Mouse (Mus musculus) midbrain, embryonic 14.5 days (tissue): Measurements from ENCODE around the gene Bbs9. TPM values are rescaled to one million over a fixed set of nuclear protein-coding genes. Genes with fewer than 3 reads are reported as not detected.

Source experiments
- ATAC-seq: fragments of 200-750 bp; cut with Nextera tagmentation; 2 replicates; pipeline ENCODE4 v1.8.0; 2017; ENCODE audit warnings: moderate number of reproducible peaks, moderate library complexity; ENCODE audit not compliant: low FRiP score, low TSS enrichment
- DNase-seq: peaks from one replicate; pipeline ENCODE4 v3.0.0-alpha.2; 2015
- H3K27ac ChIP-seq: fragments of 300-500 bp; sonication (generic); replicated peaks from 2 replicates; pipeline ENCODE4 v1.5.1; 2014; ENCODE audit warnings: mild to moderate bottlenecking, low read depth, low read length, moderate library complexity
- H3K27me3 ChIP-seq: fragments of 300-500 bp; sonication (generic); 2 replicates; pipeline ENCODE4 v1.6.1; 2014; ENCODE audit warnings: low read length, control low read depth, mixed read lengths; ENCODE audit not compliant: control insufficient read depth, insufficient read depth
- H3K36me3 ChIP-seq: fragments of 300-500 bp; sonication (generic); 2 replicates; pipeline ENCODE4 v1.6.1; 2014; ENCODE audit warnings: low read length, control low read depth; ENCODE audit not compliant: control insufficient read depth, insufficient read depth
- H3K4me1 ChIP-seq: fragments of 300-500 bp; sonication (generic); 2 replicates; pipeline ENCODE4 v1.6.1; 2014; ENCODE audit warnings: mild to moderate bottlenecking, antibody characterized with exemption, low read length, control low read depth; ENCODE audit not compliant: control insufficient read depth, insufficient read depth
- H3K4me2 ChIP-seq: fragments of 300-500 bp; sonication (generic); 2 replicates; pipeline ENCODE4 v1.6.1; 2014; ENCODE audit warnings: mild to moderate bottlenecking, low read length, moderate library complexity
- H3K4me3 ChIP-seq: fragments of 300-500 bp; sonication (generic); replicated peaks from 2 replicates; pipeline ENCODE4 v1.5.1; 2014; ENCODE audit warnings: low read depth, low read length
- H3K9ac ChIP-seq: fragments of 300-500 bp; sonication (generic); replicated peaks from 2 replicates; pipeline ENCODE4 v1.6.1; 2014; ENCODE audit warnings: mild to moderate bottlenecking, low read length, moderate library complexity
- H3K9me3 ChIP-seq: fragments of 300-500 bp; sonication (generic); 2 replicates; pipeline ENCODE4 v1.6.1; 2016; ENCODE audit warnings: low read length, control low read depth, mixed read lengths; ENCODE audit not compliant: control insufficient read depth
- WGBS: fragments of 180-500 bp; shearing (Covaris S2); extraction: QIAGEN DNeasy Blood & Tissue Kit; methylation state at CpG from one replicate; pipeline ENCODE4 v1.1.7; 2014; 5-methylcytosine and 5-hydroxymethylcytosine counted together
- polyA plus RNA-seq: library from polyadenylated mRNA; unstranded; fragments of >200 nt; fragmentation: Nextera tagmentation; extraction: Ambion mirVana; gene quantifications from 2 replicates; pipeline ENCODE4 v1.2.1, GENCODE M21; 2014

The Bbs9 gene
- polyA plus RNA-seq, 1 experiment from 2014 or later: 24.2 TPM

- no peaks in the 10 kb centered on the region for H3K27me3 ChIP-seq
- H3K9me3 ChIP-seq: no peaks in the 10 kb centered on the region
- WGBS: 91% methylated on average over 3 of the region's 3 CpGs
- ATAC-seq (no peak), DNase-seq (no peak)
- H3K36me3 ChIP-seq: no peaks in the 10 kb centered on the region
- no peaks in the 10 kb centered on the region for H3K4me1 ChIP-seq
- H3K4me3 ChIP-seq: no peak overlapping the region
- H3K4me2 ChIP-seq: no peak overlapping the region
- no peak overlapping the region for H3K27ac ChIP-seq
- no peak overlapping the region for H3K9ac ChIP-seq
These were observed 170.9 kb downstream of the Bbs9 start for GRCm38 (mm10) chr9:22646461-22646860.

GRCm38 (mm10) chr9:22648163-22648562 lies 172.6 kb downstream of the Bbs9 start:
- DNase-seq: no peak
- no peaks in the 10 kb centered on the region for H3K4me1 ChIP-seq

GRCm38 (mm10) chr9:22649606-22650005 lies 174.1 kb downstream of the Bbs9 start:
- no peak overlapping the region for H3K9ac ChIP-seq
- no peak for DNase-seq

More at GRCm38 (mm10) chr9:22648163-22648562, 172.6 kb downstream of the Bbs9 start:
- Histone ChIP-seq H3K27me3 (no peaks in the 10 kb centered on the region), H3K36me3 (no peaks in the 10 kb centered on the region), H3K4me2 (no peak overlapping the region), H3K9ac (no peak overlapping the region), H3K9me3 (no peaks in the 10 kb centered on the region), H3K4me3 (no peak overlapping the region), H3K27ac (no peak overlapping the region)
- ATAC-seq: no peak
- 99% methylated on average over 3 of the region's 3 CpGs for WGBS

GRCm38 (mm10) chr9:22650781-22651180 lies 175.3 kb downstream of the Bbs9 start:
- DNase-seq: no peak
- WGBS: 90% methylated on average over 1 of the region's 1 CpGs

More at GRCm38 (mm10) chr9:22649606-22650005, 174.1 kb downstream of the Bbs9 start:
- Histone ChIP-seq H3K4me2 (no peak overlapping the region), H3K27me3 (no peaks in the 10 kb centered on the region), H3K27ac (no peak overlapping the region), H3K4me1 (no peaks in the 10 kb centered on the region), H3K36me3 (no peaks in the 10 kb centered on the region), H3K9me3 (no peaks in the 10 kb centered on the region), H3K4me3 (no peak overlapping the region)
- ATAC-seq: no peak
- 92% methylated on average over 10 of the region's 10 CpGs for WGBS

GRCm38 (mm10) chr9:22651619-22652018 lies 176.1 kb downstream of the Bbs9 start:
- no peak overlapping the region for H3K4me3 ChIP-seq
- H3K36me3 ChIP-seq: no peaks in the 10 kb centered on the region
- no peaks in the 10 kb centered on the region for H3K4me1 ChIP-seq
- H3K9me3 ChIP-seq: no peaks in the 10 kb centered on the region
- no peak overlapping the region for H3K4me2 ChIP-seq
- DNase-seq (no peak), ATAC-seq (no peak)
- WGBS: 98% methylated on average over 3 of the region's 3 CpGs
- no peak overlapping the region for H3K27ac ChIP-seq
- no peak overlapping the region for H3K9ac ChIP-seq
- H3K27me3 ChIP-seq: no peaks in the 10 kb centered on the region

More at GRCm38 (mm10) chr9:22650781-22651180, 175.3 kb downstream of the Bbs9 start:
- no peak overlapping the region for H3K9ac ChIP-seq
- ATAC-seq: no peak
- H3K36me3 ChIP-seq: no peaks in the 10 kb centered on the region
- no peaks in the 10 kb centered on the region for H3K27me3 ChIP-seq
- no peaks in the 10 kb centered on the region for H3K4me1 ChIP-seq
- no peaks in the 10 kb centered on the region for H3K9me3 ChIP-seq
- no peak overlapping the region for H3K4me2 ChIP-seq
- no peak overlapping the region for H3K27ac ChIP-seq
- no peak overlapping the region for H3K4me3 ChIP-seq

GRCm38 (mm10) chr9:22654726-22655393 lies 179.3 kb downstream of the Bbs9 start:
- no peaks in the 10 kb centered on the region for H3K9me3 ChIP-seq
- no peaks in the 10 kb centered on the region for H3K36me3 ChIP-seq
- H3K4me2 ChIP-seq: no peak overlapping the region
- ATAC-seq (no peak), DNase-seq (no peak)
- WGBS: 80% methylated on average over 11 of the region's 11 CpGs
- no peaks in the 10 kb centered on the region for H3K27me3 ChIP-seq
- H3K9ac ChIP-seq: no peak overlapping the region
- H3K4me3 ChIP-seq: no peak overlapping the region
- no peak overlapping the region for H3K27ac ChIP-seq
- H3K4me1 ChIP-seq: no peaks in the 10 kb centered on the region

GRCm38 (mm10) chr9:22657216-22657615 lies 181.7 kb downstream of the Bbs9 start:
- ATAC-seq: no peak
- DNase-seq: no peak
- Histone ChIP-seq H3K9ac (no peak overlapping the region), H3K4me3 (no peak overlapping the region), H3K9me3 (no peaks in the 10 kb centered on the region), H3K36me3 (no peaks in the 10 kb centered on the region), H3K27ac (no peak overlapping the region), H3K27me3 (no peaks in the 10 kb centered on the region), H3K4me1 (no peaks in the 10 kb centered on the region), H3K4me2 (no peak overlapping the region)
- WGBS: 94% methylated on average over 5 of the region's 5 CpGs

- H3K9me3 ChIP-seq: no peaks in the 10 kb centered on the region
- no peaks in the 10 kb centered on the region for H3K27me3 ChIP-seq
- H3K9ac ChIP-seq: no peak overlapping the region
- 95% methylated on average over 8 of the region's 8 CpGs for WGBS
- DNase-seq: no peak
- no peaks in the 10 kb centered on the region for H3K36me3 ChIP-seq
- H3K27ac ChIP-seq: no peak overlapping the region
- H3K4me2 ChIP-seq: no peak overlapping the region
- H3K4me1 ChIP-seq: no peaks in the 10 kb centered on the region
- no peak for ATAC-seq
- H3K4me3 ChIP-seq: no peak overlapping the region
These were observed 189.6 kb downstream of the Bbs9 start for GRCm38 (mm10) chr9:22665155-22665554.

- Histone ChIP-seq H3K27me3 (no peaks in the 10 kb centered on the region), H3K4me3 (no peak overlapping the region), H3K9ac (no peak overlapping the region), H3K4me2 (no peak overlapping the region), H3K4me1 (no peaks in the 10 kb centered on the region), H3K9me3 (no peaks in the 10 kb centered on the region), H3K27ac (no peak overlapping the region), H3K36me3 (no peaks in the 10 kb centered on the region)
- ATAC-seq (no peak), DNase-seq (no peak)
- 93% methylated on average over 2 of the region's 2 CpGs for WGBS
These were observed 197.4 kb downstream of the Bbs9 start for GRCm38 (mm10) chr9:22672937-22673336.
